Comparison of ENCODE assay signal across 8 mouse cellular contexts in the genomic region with DNA sequence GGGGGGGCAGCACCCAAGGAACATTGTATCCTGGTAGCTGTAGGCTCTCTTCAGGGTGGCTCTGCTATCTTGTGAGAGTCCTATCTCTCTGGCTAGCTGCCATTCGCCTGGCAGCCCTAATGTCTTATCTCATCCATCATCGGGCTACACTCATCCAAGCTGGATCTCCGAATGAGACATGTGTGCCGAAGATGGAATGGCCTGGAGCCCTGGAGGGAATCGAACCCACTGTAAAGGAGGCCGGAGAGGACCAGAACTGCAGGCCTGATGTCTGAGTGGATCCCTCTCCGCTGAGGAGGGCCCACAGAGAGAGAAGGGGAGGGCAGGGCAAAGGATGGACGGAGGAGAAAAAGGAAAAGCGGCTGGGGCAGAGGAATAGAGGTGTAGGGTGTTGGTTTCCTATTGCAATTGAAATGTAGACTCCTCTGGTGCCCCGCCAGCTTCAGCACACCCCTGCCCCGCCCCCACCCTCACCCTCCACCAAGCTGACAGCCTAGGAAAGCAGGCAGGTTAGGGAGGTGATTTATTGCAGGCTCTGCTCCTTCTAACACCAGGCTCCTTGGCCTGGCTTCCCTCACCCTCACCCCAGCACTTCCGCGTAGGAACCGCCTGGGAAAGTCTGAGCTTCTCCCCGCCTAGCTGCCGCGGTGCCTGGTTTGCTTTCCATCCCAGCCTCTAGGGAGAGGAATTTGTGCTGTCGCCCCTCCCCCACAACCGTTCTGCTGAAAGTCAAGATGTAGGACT. TPM values are rescaled to one million over a fixed set of nuclear protein-coding genes. Genes with fewer than 3 reads are reported as not detected.
DNase-seq lines count a peak whose midpoint lies in the region; ATAC-seq lines count a peak whose summit lies in the region.

No protein-coding gene starts in this region.

- 21% methylated on average over 19 of the region's 19 CpGs for WGBS in embryonic facial prominence, embryonic 13.5 days
- 15% methylated on average over 19 of the region's 19 CpGs for WGBS in limb, embryonic 13.5 days
- 30% methylated on average over 18 of the region's 19 CpGs for WGBS in midbrain, embryonic 11.5 days
- 14% methylated on average over 19 of the region's 19 CpGs for WGBS in stomach, embryonic 14.5 days

- no peak overlapping the region for H3K4me3 ChIP-seq in embryonic facial prominence, embryonic 13.5 days
- H3K4me3 ChIP-seq in limb, embryonic 13.5 days = no peak overlapping the region
- no peak overlapping the region for H3K4me3 ChIP-seq in midbrain, embryonic 11.5 days (ENCODE audit: low read depth, low read length)
- H3K4me3 ChIP-seq in stomach, embryonic 14.5 days (ENCODE audit: low read depth, low read length) = no peak overlapping the region

- H3K4me2 ChIP-seq in embryonic facial prominence, embryonic 13.5 days = peak overlapping the region; percentile 44
- H3K4me2 ChIP-seq in limb, embryonic 13.5 days (replicated peaks) = peak overlapping the region; percentile 48
- H3K4me2 ChIP-seq in midbrain, embryonic 11.5 days = peak overlapping the region; percentile 22; the same call in 1 of the 2 replicates
- peak overlapping the region; percentile 25 for H3K4me2 ChIP-seq in stomach, embryonic 14.5 days (replicated peaks; ENCODE audit: low read depth, low read length)

- no peaks in the 10 kb centered on the region for H3K36me3 ChIP-seq in embryonic facial prominence, embryonic 13.5 days
- H3K36me3 ChIP-seq in limb, embryonic 13.5 days = no peaks in the 10 kb centered on the region
- H3K36me3 ChIP-seq in midbrain, embryonic 11.5 days (ENCODE audit: control insufficient read depth, insufficient read depth, low read length) = no peaks in the 10 kb centered on the region
- H3K36me3 ChIP-seq in stomach, embryonic 14.5 days (ENCODE audit: control insufficient read depth, insufficient read depth, low read length) = no peaks in the 10 kb centered on the region

- ATAC-seq in embryonic facial prominence, embryonic 13.5 days (ENCODE audit: insufficient number of reproducible peaks, insufficient read depth, low FRiP score, low TSS enrichment, low read depth) = no peak; the same call in 1 of the 2 replicates
- ATAC-seq in limb, embryonic 13.5 days (ENCODE audit: low FRiP score, low read depth) = peak; percentile 81; the same call in 1 of the 2 replicates
- ATAC-seq in midbrain, embryonic 11.5 days (ENCODE audit: low FRiP score) = peak; percentile 73
- ATAC-seq in stomach, embryonic 14.5 days (ENCODE audit: insufficient number of reproducible peaks, insufficient read depth, low FRiP score, low read depth) = peak; percentile 83
- no peak for ATAC-seq in CD4-positive, CD25-positive, alpha-beta regulatory T cell, adult 4 months

- peak overlapping the region; percentile 44 for H3K27ac ChIP-seq in embryonic facial prominence, embryonic 13.5 days
- peak overlapping the region; percentile 39; the same call in 1 of the 2 replicates for H3K27ac ChIP-seq in limb, embryonic 13.5 days
- no peak overlapping the region for H3K27ac ChIP-seq in midbrain, embryonic 11.5 days (ENCODE audit: low read depth, low read length)
- H3K27ac ChIP-seq in stomach, embryonic 14.5 days (ENCODE audit: low read length) = peak overlapping the region; percentile 63

- no peaks in the 10 kb centered on the region for H3K27me3 ChIP-seq in embryonic facial prominence, embryonic 13.5 days
- no peaks in the 10 kb centered on the region for H3K27me3 ChIP-seq in limb, embryonic 13.5 days
- no peaks in the 10 kb centered on the region for H3K27me3 ChIP-seq in midbrain, embryonic 11.5 days (ENCODE audit: control insufficient read depth, insufficient read depth, low read length)
- no peaks in the 10 kb centered on the region for H3K27me3 ChIP-seq in stomach, embryonic 14.5 days (ENCODE audit: control insufficient read depth, insufficient read depth, low read length)

- no peaks in the 10 kb centered on the region; the same call in 1 of the 2 replicates for H3K9me3 ChIP-seq in embryonic facial prominence, embryonic 13.5 days
- no peaks in the 10 kb centered on the region for H3K9me3 ChIP-seq in limb, embryonic 13.5 days
- H3K9me3 ChIP-seq in midbrain, embryonic 11.5 days (ENCODE audit: control insufficient read depth, low read length) = no peaks in the 10 kb centered on the region
- no peaks in the 10 kb centered on the region for H3K9me3 ChIP-seq in stomach, embryonic 14.5 days (ENCODE audit: control insufficient read depth, low read depth, low read length)

- DNase-seq in ZHBTc4 (ENCODE audit: low read depth, low spot score) = peak; percentile 95
- DNase-seq in heart, adult 9 months (ENCODE audit: low spot score in 2 of 2) = peak; percentile 73 to 79
- peak; percentile 82 for DNase-seq in kidney, adult 11 months
- peak; percentile 90 for DNase-seq in midbrain, embryonic 11.5 days (ENCODE audit: low spot score, missing footprints)

- H3K9ac ChIP-seq in embryonic facial prominence, embryonic 13.5 days = 0 out of 2 replicates have a peak overlapping the region, but pooled peaks have one; percentile 32
- H3K9ac ChIP-seq in limb, embryonic 13.5 days = no peak overlapping the region
- peak overlapping the region; percentile 4 for H3K9ac ChIP-seq in midbrain, embryonic 11.5 days (ENCODE audit: low read length)
- H3K9ac ChIP-seq in stomach, embryonic 14.5 days (replicated peaks; ENCODE audit: low read depth, low read length) = no peak overlapping the region

- peaks cover 10% of the 10 kb centered on the region for H3K4me1 ChIP-seq in embryonic facial prominence, embryonic 13.5 days
- peaks cover 11% of the 10 kb centered on the region for H3K4me1 ChIP-seq in limb, embryonic 13.5 days
- H3K4me1 ChIP-seq in midbrain, embryonic 11.5 days (ENCODE audit: control insufficient read depth, insufficient read depth, low read length) = peaks cover 5% of the 10 kb centered on the region; the same call in 1 of the 2 replicates
- H3K4me1 ChIP-seq in stomach, embryonic 14.5 days (ENCODE audit: control insufficient read depth, insufficient read depth, low read length) = peaks cover 16% of the 10 kb centered on the region

RNA-seq across cellular contexts. Expression of a gene that starts 32.5 kb away (rescaled TPM):
- 26.5 TPM in 1 of 2 replicates, not detected in the other for polyA plus RNA-seq in embryonic facial prominence, embryonic 13.5 days (2015; fragmentation: Nextera tagmentation; extraction: Ambion mirVana)
- not detected in 2 replicates for polyA plus RNA-seq in limb, embryonic 13.5 days (2015; fragmentation: Nextera tagmentation; extraction: Ambion mirVana)
- not detected in 2 replicates for polyA plus RNA-seq in midbrain, embryonic 11.5 days (2014; fragmentation: Nextera tagmentation; extraction: Ambion mirVana)
- not detected in 2 replicates for polyA plus RNA-seq in stomach, embryonic 14.5 days (2014; fragmentation: Nextera tagmentation; extraction: Ambion mirVana)
- not detected for polyA plus RNA-seq in CD4-positive, CD25-positive, alpha-beta regulatory T cell, adult 4 months (2017; shearing (Covaris generic))

RNA-seq across cellular contexts. Expression of a gene that starts 47.0 kb away (rescaled TPM):
- 3.5 and 4.2 TPM in 2 replicates for polyA plus RNA-seq in embryonic facial prominence, embryonic 13.5 days (2015; fragmentation: Nextera tagmentation; extraction: Ambion mirVana)
- polyA plus RNA-seq in limb, embryonic 13.5 days (2015; fragmentation: Nextera tagmentation; extraction: Ambion mirVana) = 4.7 and 5.2 TPM in 2 replicates
- polyA plus RNA-seq in midbrain, embryonic 11.5 days (2014; fragmentation: Nextera tagmentation; extraction: Ambion mirVana) = 10.1 and 11.3 TPM in 2 replicates
- polyA plus RNA-seq in stomach, embryonic 14.5 days (2014; fragmentation: Nextera tagmentation; extraction: Ambion mirVana) = 4.1 and 6.2 TPM in 2 replicates
- not detected for polyA plus RNA-seq in CD4-positive, CD25-positive, alpha-beta regulatory T cell, adult 4 months (2017; shearing (Covaris generic))

RNA-seq across cellular contexts. Expression of a gene that starts 48.0 kb away (rescaled TPM):
- 30.3 and 30.4 TPM in 2 replicates for polyA plus RNA-seq in embryonic facial prominence, embryonic 13.5 days (2015; fragmentation: Nextera tagmentation; extraction: Ambion mirVana)
- 27.7 and 28.8 TPM in 2 replicates for polyA plus RNA-seq in limb, embryonic 13.5 days (2015; fragmentation: Nextera tagmentation; extraction: Ambion mirVana)
- 42.8 and 44.8 TPM in 2 replicates for polyA plus RNA-seq in midbrain, embryonic 11.5 days (2014; fragmentation: Nextera tagmentation; extraction: Ambion mirVana)
- 39.5 and 40.0 TPM in 2 replicates for polyA plus RNA-seq in stomach, embryonic 14.5 days (2014; fragmentation: Nextera tagmentation; extraction: Ambion mirVana)
- 10 to 100 TPM; 23.8 to 34.8 TPM for polyA plus RNA-seq in CD4-positive, CD25-positive, alpha-beta regulatory T cell, adult 4 months (2017; shearing (Covaris generic))

Comparison
In these comparisons a context has a peak if more than half of its experiments do, and no peak if none do; other contexts are left out.
1. ATAC-seq: peak in limb, embryonic 13.5 days (single experiment), midbrain, embryonic 11.5 days (single experiment) and stomach, embryonic 14.5 days (single experiment); none in embryonic facial prominence, embryonic 13.5 days (single experiment) and CD4-positive, CD25-positive, alpha-beta regulatory T cell, adult 4 months (single experiment).
2. H3K9ac ChIP-seq: peak in embryonic facial prominence, embryonic 13.5 days (single experiment) and midbrain, embryonic 11.5 days (single experiment); none in limb, embryonic 13.5 days (single experiment) and stomach, embryonic 14.5 days (single experiment).
3. Peak in every context shown above with its lines, with median percentiles within 50 percentile points of each other: DNase-seq and H3K4me2 ChIP-seq.